8 mouse cellular contexts compared by ENCODE assay signal in genomic region chr2:132282453-132283174, GRCm38 (mm10). TPM values are rescaled to one million over a fixed set of nuclear protein-coding genes. Genes with fewer than 3 reads are reported as not detected.
A peak's percentile ranks its signal among the peaks of the same experiment; 100 is the strongest.
DNase-seq lines count a peak whose midpoint lies in the region; ATAC-seq and TF ChIP-seq lines count a peak whose summit lies in the region.

No protein-coding gene starts in this region.

- no peaks in the 10 kb centered on the region for H3K27me3 ChIP-seq in kidney, postnatal 0 days (ENCODE audit: insufficient read depth, low read length)
- H3K27me3 ChIP-seq in embryonic facial prominence, embryonic 11.5 days (ENCODE audit: control insufficient read depth, insufficient read depth, low read length) = no peaks in the 10 kb centered on the region
- H3K27me3 ChIP-seq in hindbrain, embryonic 15.5 days = no peaks in the 10 kb centered on the region
- no peaks in the 10 kb centered on the region for H3K27me3 ChIP-seq in midbrain, embryonic 14.5 days (ENCODE audit: control insufficient read depth, insufficient read depth, low read length)

- no peak overlapping the region for H3K9ac ChIP-seq in kidney, postnatal 0 days (ENCODE audit: low read depth, low read length)
- no peak overlapping the region for H3K9ac ChIP-seq in embryonic facial prominence, embryonic 11.5 days (replicated peaks; ENCODE audit: low read length)
- H3K9ac ChIP-seq in hindbrain, embryonic 15.5 days = no peak overlapping the region
- no peak overlapping the region for H3K9ac ChIP-seq in midbrain, embryonic 14.5 days (replicated peaks; ENCODE audit: low read length)

- peak overlapping the region; percentile 72 for H3K27ac ChIP-seq in kidney, postnatal 0 days
- no peak overlapping the region for H3K27ac ChIP-seq in embryonic facial prominence, embryonic 11.5 days (replicated peaks; ENCODE audit: low read depth, low read length)
- H3K27ac ChIP-seq in hindbrain, embryonic 15.5 days (replicated peaks) = peak overlapping the region; percentile 18; the same call in 1 of the 2 replicates
- peak overlapping the region; percentile 58; the same call in 1 of the 2 replicates for H3K27ac ChIP-seq in midbrain, embryonic 14.5 days (replicated peaks; ENCODE audit: low read depth, low read length)

- no peak overlapping the region for H3K4me2 ChIP-seq in kidney, postnatal 0 days (ENCODE audit: low read length)
- no peak overlapping the region for H3K4me2 ChIP-seq in embryonic facial prominence, embryonic 11.5 days (ENCODE audit: low read depth, low read length)
- no peak overlapping the region for H3K4me2 ChIP-seq in hindbrain, embryonic 15.5 days
- H3K4me2 ChIP-seq in midbrain, embryonic 14.5 days (ENCODE audit: low read length) = no peak overlapping the region

- TF ChIP-seq CTCF in kidney, postnatal 0 days (IDR thresholded peaks at IDR 0.05; ENCODE audit: low read depth) = no peak

- no peak; the same call in 1 of the 2 replicates for ATAC-seq in kidney, postnatal 0 days (replicated peaks; ENCODE audit: low FRiP score, low read depth)
- ATAC-seq in embryonic facial prominence, embryonic 11.5 days (replicated peaks; ENCODE audit: insufficient number of reproducible peaks, low FRiP score, low TSS enrichment, low read depth) = 0 out of 2 replicates have a peak, but pooled peaks have one; percentile 30
- ATAC-seq in hindbrain, embryonic 15.5 days (ENCODE audit: low FRiP score, low read depth) = no peak
- ATAC-seq in midbrain, embryonic 14.5 days (ENCODE audit: low FRiP score, low TSS enrichment) = 0 out of 2 replicates have a peak, but pooled peaks have one; percentile 26

- H3K36me3 ChIP-seq in kidney, postnatal 0 days (ENCODE audit: insufficient read depth, low read length) = no peaks in the 10 kb centered on the region
- no peaks in the 10 kb centered on the region for H3K36me3 ChIP-seq in embryonic facial prominence, embryonic 11.5 days (replicated peaks; ENCODE audit: control insufficient read depth, insufficient read depth, low read depth, low read length)
- peaks cover 3% of the 10 kb centered on the region; the same call in 1 of the 2 replicates for H3K36me3 ChIP-seq in hindbrain, embryonic 15.5 days
- no peaks in the 10 kb centered on the region for H3K36me3 ChIP-seq in midbrain, embryonic 14.5 days (ENCODE audit: control insufficient read depth, insufficient read depth, low read length)

- H3K4me1 ChIP-seq in kidney, postnatal 0 days (replicated peaks; ENCODE audit: insufficient read depth, low read length) = peaks cover 31% of the 10 kb centered on the region
- H3K4me1 ChIP-seq in embryonic facial prominence, embryonic 11.5 days (ENCODE audit: control insufficient read depth, insufficient read depth, low read length) = peaks cover 3% of the 10 kb centered on the region; the same call in 1 of the 2 replicates
- H3K4me1 ChIP-seq in hindbrain, embryonic 15.5 days (replicated peaks) = peaks cover 32% of the 10 kb centered on the region
- peaks cover 22% of the 10 kb centered on the region for H3K4me1 ChIP-seq in midbrain, embryonic 14.5 days (ENCODE audit: control insufficient read depth, insufficient read depth, low read length)

- H3K4me3 ChIP-seq in kidney, postnatal 0 days (replicated peaks; ENCODE audit: low read depth, low read length) = no peak overlapping the region
- H3K4me3 ChIP-seq in embryonic facial prominence, embryonic 11.5 days (ENCODE audit: low read depth, low read length) = no peak overlapping the region
- no peak overlapping the region for H3K4me3 ChIP-seq in hindbrain, embryonic 15.5 days
- H3K4me3 ChIP-seq in midbrain, embryonic 14.5 days (replicated peaks; ENCODE audit: low read depth, low read length) = no peak overlapping the region

- H3K9me3 ChIP-seq in kidney, postnatal 0 days (replicated peaks; ENCODE audit: low read length) = no peaks in the 10 kb centered on the region
- no peaks in the 10 kb centered on the region for H3K9me3 ChIP-seq in embryonic facial prominence, embryonic 11.5 days (replicated peaks; ENCODE audit: control insufficient read depth, low read length)
- H3K9me3 ChIP-seq in hindbrain, embryonic 15.5 days = no peaks in the 10 kb centered on the region
- H3K9me3 ChIP-seq in midbrain, embryonic 14.5 days (ENCODE audit: control insufficient read depth, low read length) = no peaks in the 10 kb centered on the region

- DNase-seq in kidney, postnatal 0 days (ENCODE audit: low spot score) = no peak
- no peak for DNase-seq in kidney, adult 11 months
- DNase-seq in embryonic facial prominence, embryonic 11.5 days (ENCODE audit: low spot score) = no peak
- DNase-seq in midbrain, embryonic 14.5 days = no peak
- DNase-seq in c-Kit-positive CD71-positive TER-119-positive erythroid progenitor cells, embryonic 14.5 days (ENCODE audit: low spot score) = no peak
- no peak for DNase-seq in right cerebral cortex, postnatal 36 days (ENCODE audit: low spot score in 2 of 2)
- no peak for DNase-seq in frontal cortex, postnatal 25 days (ENCODE audit: low spot score in 2 of 2)

- WGBS in kidney, postnatal 0 days = 44% methylated on average over 12 of the region's 12 CpGs
- WGBS in embryonic facial prominence, embryonic 11.5 days = 29% methylated on average over 12 of the region's 12 CpGs
- 42% methylated on average over 12 of the region's 12 CpGs for WGBS in hindbrain, embryonic 15.5 days
- 9% methylated on average over 12 of the region's 12 CpGs for WGBS in midbrain, embryonic 14.5 days

RNA-seq across cellular contexts. Expression of gene Cds2, which starts 19.7 kb away (rescaled TPM):
- polyA plus RNA-seq in kidney, postnatal 0 days (2015; fragmentation: Nextera tagmentation; extraction: Ambion mirVana) = 19.5 and 24.0 TPM in 2 replicates
- polyA plus RNA-seq in embryonic facial prominence, embryonic 11.5 days (2014; fragmentation: Nextera tagmentation; extraction: Ambion mirVana) = 32.2 and 33.2 TPM in 2 replicates
- 44.1 and 44.7 TPM in 2 replicates for polyA plus RNA-seq in hindbrain, embryonic 15.5 days (2015; fragmentation: Nextera tagmentation; extraction: Ambion mirVana)
- polyA plus RNA-seq in midbrain, embryonic 14.5 days (2014; fragmentation: Nextera tagmentation; extraction: Ambion mirVana) = 44.7 and 65.1 TPM in 2 replicates

RNA-seq across cellular contexts. Expression of gene Pcna, which starts 29.5 kb away (rescaled TPM):
- 166 and 187 TPM in 2 replicates for polyA plus RNA-seq in kidney, postnatal 0 days (2015; fragmentation: Nextera tagmentation; extraction: Ambion mirVana)
- 385 and 425 TPM in 2 replicates for polyA plus RNA-seq in embryonic facial prominence, embryonic 11.5 days (2014; fragmentation: Nextera tagmentation; extraction: Ambion mirVana)
- polyA plus RNA-seq in hindbrain, embryonic 15.5 days (2015; fragmentation: Nextera tagmentation; extraction: Ambion mirVana) = 113 and 122 TPM in 2 replicates
- polyA plus RNA-seq in midbrain, embryonic 14.5 days (2014; fragmentation: Nextera tagmentation; extraction: Ambion mirVana) = 116 and 129 TPM in 2 replicates

RNA-seq across cellular contexts. Expression of gene Tmem230, which starts 35.0 kb away (rescaled TPM):
- 46.5 and 49.7 TPM in 2 replicates for polyA plus RNA-seq in kidney, postnatal 0 days (2015; fragmentation: Nextera tagmentation; extraction: Ambion mirVana)
- 51.3 and 56.4 TPM in 2 replicates for polyA plus RNA-seq in embryonic facial prominence, embryonic 11.5 days (2014; fragmentation: Nextera tagmentation; extraction: Ambion mirVana)
- 43.7 and 51.1 TPM in 2 replicates for polyA plus RNA-seq in hindbrain, embryonic 15.5 days (2015; fragmentation: Nextera tagmentation; extraction: Ambion mirVana)
- 43.8 and 51.3 TPM in 2 replicates for polyA plus RNA-seq in midbrain, embryonic 14.5 days (2014; fragmentation: Nextera tagmentation; extraction: Ambion mirVana)

Comparison
In these comparisons a context has a peak if more than half of its experiments do, and no peak if none do; other contexts are left out.
1. ATAC-seq: peak in embryonic facial prominence, embryonic 11.5 days (single experiment) and midbrain, embryonic 14.5 days (single experiment); none in kidney, postnatal 0 days (single experiment) and hindbrain, embryonic 15.5 days (single experiment).